Mouse (Mus musculus): ENCODE data around the gene Efcab9.

- no peak for TF ChIP-seq CTCF (IDR thresholded peaks at IDR 0.05; ENCODE audit: control insufficient read depth, insufficient read depth, low read length)
- no peak for TF ChIP-seq POLR2A (IDR thresholded peaks at IDR 0.05; ENCODE audit: borderline replicate concordance, control insufficient read depth, low read depth, low read length)
These were observed 44.3 kb upstream of the Efcab9 start for GRCm38 (mm10) chr11:32575964-32576759.
